Mouse (Mus musculus): ENCODE results near the gene Defb29. TPM values are rescaled to one million over a fixed set of nuclear protein-coding genes. Genes with fewer than 3 reads are reported as not detected.

The Defb29 gene
- polyA plus RNA-seq, 1 experiment, result not detected

- Histone ChIP-seq H3K27me3 (ENCODE audit: control insufficient read depth, insufficient read depth, low read length) (no peaks in the 10 kb centered on the region), H3K36me3 (ENCODE audit: control insufficient read depth, insufficient read depth, low read length) (no peaks in the 10 kb centered on the region), H3K4me1 (replicated peaks; ENCODE audit: control insufficient read depth, insufficient read depth, low read length) (no peaks in the 10 kb centered on the region), H3K4me3 (ENCODE audit: control insufficient read depth, insufficient read depth, low read length) (no peak within 1 kb of the TSS), H3K27ac (ENCODE audit: control insufficient read depth, insufficient read depth, low read length) (no peak within 1 kb of the TSS)
- TF ChIP-seq CTCF (IDR thresholded peaks at IDR 0.05; ENCODE audit: borderline replicate concordance, control insufficient read depth, extremely low read depth, insufficient read depth, low read length, poor library complexity) (no peak), POLR2A (IDR thresholded peaks at IDR 0.05; ENCODE audit: control insufficient read depth, extremely low read depth, insufficient read depth, low read length, poor library complexity) (no peak)
- DNase-seq, result no peak
Measured at GRCm38 (mm10) chr2:152490038-152490437, 49.9 kb downstream of the Defb29 start, which contains the start of gene Defb22. Defb22 (minus strand) TSS chr2:152490138.

Other genes starting within 250 kb of the Defb29 start
- 69.7 and 78.2 TPM in 2 replicates for gene Tbc1d20, start 246.3 kb downstream of the Defb29 start, polyA plus RNA-seq (2012; rRNA removed)
- 688 and 743 TPM in 2 replicates for gene Rbck1, start 207.4 kb downstream of the Defb29 start, polyA plus RNA-seq (2012; rRNA removed)
- 2.6 and 3.8 TPM in 2 replicates for gene Trib3, start 196.1 kb downstream of the Defb29 start, polyA plus RNA-seq (2012; rRNA removed)
- 0.07 TPM in 1 of 2 replicates, not detected in the other for gene Nrsn2, start 163.5 kb downstream of the Defb29 start, polyA plus RNA-seq (2012; rRNA removed)
- gene Sox12, start 142.0 kb downstream of the Defb29 start, polyA plus RNA-seq (2012; rRNA removed), result 3.8 and 4.5 TPM in 2 replicates
- gene Zcchc3, start 125.1 kb downstream of the Defb29 start, polyA plus RNA-seq (2012; rRNA removed), result 1.7 and 2.0 TPM in 2 replicates
- gene 6820408C15Rik, start 124.5 kb downstream of the Defb29 start, polyA plus RNA-seq (2012; rRNA removed), result 0.36 and 0.50 TPM in 2 replicates
- not detected in 2 replicates for gene Defb23, start 75.5 kb downstream of the Defb29 start, polyA plus RNA-seq (2012; rRNA removed)
- gene Defb20, start 63.0 kb downstream of the Defb29 start, polyA plus RNA-seq (2012; rRNA removed), result not detected in 2 replicates
- 0.24 TPM in 1 of 2 replicates, not detected in the other for gene Defb22, start 50.0 kb downstream of the Defb29 start, polyA plus RNA-seq (2012; rRNA removed)
- gene Defb26, start 28.4 kb downstream of the Defb29 start, polyA plus RNA-seq (2012; rRNA removed), result not detected in 2 replicates
- gene Defb28, start 21.8 kb downstream of the Defb29 start, polyA plus RNA-seq (2012; rRNA removed), result not detected in 2 replicates
- gene Gm17416, start 29.2 kb upstream of the Defb29 start, polyA plus RNA-seq (2012; rRNA removed), result not detected in 2 replicates
- gene Defb21, start 32.6 kb upstream of the Defb29 start, polyA plus RNA-seq (2012; rRNA removed), result not detected in 2 replicates
- 1.5 and 1.7 TPM in 2 replicates for gene Defb19, start 40.2 kb upstream of the Defb29 start, polyA plus RNA-seq (2012; rRNA removed)
- gene Defb45, start 59.3 kb upstream of the Defb29 start, polyA plus RNA-seq (2012; rRNA removed), result not detected in 2 replicates
- gene Defb36, start 64.2 kb upstream of the Defb29 start, polyA plus RNA-seq (2012; rRNA removed), result not detected in 2 replicates
- 1.7 and 2.0 TPM in 2 replicates for gene Defb25, start 83.0 kb upstream of the Defb29 start, polyA plus RNA-seq (2012; rRNA removed)
- gene Rem1, start 86.9 kb upstream of the Defb29 start, polyA plus RNA-seq (2012; rRNA removed), result 2.9 and 3.3 TPM in 2 replicates
- gene H13, start 129.4 kb upstream of the Defb29 start, polyA plus RNA-seq (2012; rRNA removed), result 270 and 324 TPM in 2 replicates
- gene Mcts2, start 146.9 kb upstream of the Defb29 start, polyA plus RNA-seq (2012; rRNA removed), result 4.2 and 4.4 TPM in 2 replicates
- gene Id1, start 196.2 kb upstream of the Defb29 start, polyA plus RNA-seq (2012; rRNA removed), result 54.6 and 66.4 TPM in 2 replicates
- gene Cox4i2, start 214.1 kb upstream of the Defb29 start, polyA plus RNA-seq (2012; rRNA removed), result 1.6 and 1.9 TPM in 2 replicates